Mouse (Mus musculus) layer of hippocampus, adult 2 months (tissue): ENCODE measurements around the gene Btbd11. TPM values are rescaled to one million over a fixed set of nuclear protein-coding genes. Genes with fewer than 3 reads are reported as not detected.
A peak's percentile ranks its signal among the peaks of the same experiment; 100 is the strongest.

Experiments used
- DNase-seq, 2 experiments: peaks; one replicate each; pipeline ENCODE4 v3.0.0; 2022; ENCODE audit warnings: low spot score in 2 of 2
- H3K27ac ChIP-seq: fragments of 200-600 bp; 2 replicates; pipeline ENCODE4 v1.8.1; 2022
- H3K4me3 ChIP-seq: fragments of 200-600 bp; 2 replicates; pipeline ENCODE4 v1.8.1; 2022; ENCODE audit warnings: mild to moderate bottlenecking
- CTCF ChIP-seq: fragments of 200-600 bp; conservative IDR thresholded peaks from 2 replicates; pipeline ENCODE4 v1.8.1; 2022; ENCODE audit warnings: antibody characterized with exemption, mild to moderate bottlenecking, moderate library complexity
- total RNA-seq, 2 experiments: library from RNA; stranded (reverse); gene quantifications; 2 replicates each; pipeline ENCODE4 v1.2.3; 2021

The Btbd11 gene
- total RNA-seq, 2 experiments from 2014 or later: 19.6 to 20.1 TPM

DNA sequence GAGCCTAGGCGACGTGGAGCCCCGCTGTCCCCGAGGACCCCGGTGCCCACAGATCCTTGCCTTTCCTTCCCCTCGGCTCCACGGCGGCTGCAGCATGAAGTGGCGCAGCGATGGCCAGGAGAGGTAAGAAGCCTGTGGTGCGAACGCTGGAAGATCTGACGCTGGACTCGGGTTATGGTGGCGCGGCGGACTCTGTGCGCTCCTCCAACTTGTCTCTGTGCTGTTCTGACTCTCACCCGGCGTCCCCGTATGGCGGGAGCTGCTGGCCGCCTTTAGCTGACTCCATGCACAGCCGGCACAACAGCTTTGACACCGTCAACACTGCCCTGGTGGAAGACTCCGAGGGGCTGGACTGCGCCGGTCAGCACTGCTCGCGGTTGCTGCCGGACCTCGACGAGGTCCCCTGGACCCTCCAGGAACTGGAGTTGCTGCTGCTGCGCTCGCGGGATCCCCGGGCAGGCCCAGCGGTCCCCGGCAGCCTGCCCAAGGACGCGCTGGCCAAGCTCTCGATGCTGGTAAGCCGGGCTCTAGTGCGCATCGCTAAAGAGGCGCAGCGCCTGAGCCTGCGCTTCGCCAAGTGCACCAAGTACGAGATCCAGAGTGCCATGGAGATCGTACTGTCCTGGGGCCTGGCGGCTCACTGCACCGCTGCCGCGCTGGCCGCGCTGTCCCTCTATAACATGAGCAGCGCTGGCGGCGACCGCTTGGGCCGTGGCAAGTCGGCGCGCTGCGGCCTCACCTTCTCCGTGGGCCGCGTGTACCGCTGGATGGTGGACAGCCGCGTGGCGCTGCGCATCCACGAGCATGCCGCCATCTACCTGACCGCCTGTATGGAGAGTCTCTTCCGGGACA is 831 bp downstream of the Btbd11 start:
- Histone ChIP-seq H3K4me3 (peak overlapping the region; percentile 57), H3K27ac (peak overlapping the region; percentile 12; the same call in 1 of the 2 replicates)
- DNase-seq: no peak
- no peak for TF ChIP-seq CTCF

DNA sequence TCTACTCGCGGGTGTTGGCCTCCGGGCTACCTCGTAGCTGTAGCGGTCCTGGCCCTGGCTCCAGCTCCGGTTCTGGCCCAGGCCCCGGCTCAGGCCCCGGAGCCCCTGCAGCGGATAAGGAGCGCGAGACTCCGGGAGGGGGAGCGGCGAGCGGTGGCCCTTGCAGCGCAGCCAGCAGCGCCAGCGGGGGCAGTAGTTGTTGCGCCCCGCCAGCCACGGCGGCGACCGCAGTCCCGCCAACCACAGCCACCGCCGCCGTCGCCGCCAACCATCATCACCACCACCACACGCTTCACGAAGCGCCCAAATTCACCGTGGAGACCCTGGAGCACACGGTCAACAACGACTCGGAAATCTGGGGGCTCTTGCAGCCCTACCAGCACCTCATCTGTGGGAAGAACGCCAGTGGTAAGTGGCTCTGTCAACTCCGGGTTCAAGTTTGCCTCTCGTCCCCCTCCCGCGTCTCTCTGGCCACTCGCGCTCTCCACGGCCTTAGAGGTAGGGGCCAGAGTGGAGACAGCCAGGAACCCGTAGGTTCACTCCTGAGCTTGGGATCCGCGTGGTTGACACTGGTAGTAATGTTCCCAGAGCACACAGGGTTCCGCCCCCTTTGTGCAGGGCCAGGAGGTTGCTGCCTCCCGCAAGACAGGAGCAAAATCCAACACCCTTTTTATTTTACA is 1.6 kb downstream of the Btbd11 start:
- TF ChIP-seq CTCF: no peak
- no peak for DNase-seq
- H3K4me3 ChIP-seq: peak overlapping the region; percentile 57
- no peak overlapping the region for H3K27ac ChIP-seq

DNA sequence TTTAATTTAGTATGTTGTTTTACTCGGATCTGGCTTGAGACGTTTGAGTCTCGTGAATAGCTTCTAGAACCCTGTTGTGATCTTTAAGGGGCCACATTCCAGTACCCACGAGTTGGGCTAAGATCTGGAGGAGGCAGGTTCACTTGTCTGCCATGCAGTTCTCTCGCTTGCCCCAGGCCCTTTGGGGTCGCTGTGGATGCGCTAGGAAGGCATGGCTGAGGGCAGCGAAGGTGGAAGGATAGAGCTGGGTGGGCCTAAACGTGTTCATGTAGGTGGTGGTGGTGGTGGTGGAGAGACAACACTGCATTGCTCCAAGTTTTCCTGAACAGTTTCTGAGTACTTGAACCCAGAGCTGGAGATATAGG is 2.1 kb downstream of the Btbd11 start:
- DNase-seq: no peak
- peak overlapping the region; percentile 57 for H3K4me3 ChIP-seq
- peak; percentile 61 for TF ChIP-seq CTCF
- no peak overlapping the region for H3K27ac ChIP-seq

DNA sequence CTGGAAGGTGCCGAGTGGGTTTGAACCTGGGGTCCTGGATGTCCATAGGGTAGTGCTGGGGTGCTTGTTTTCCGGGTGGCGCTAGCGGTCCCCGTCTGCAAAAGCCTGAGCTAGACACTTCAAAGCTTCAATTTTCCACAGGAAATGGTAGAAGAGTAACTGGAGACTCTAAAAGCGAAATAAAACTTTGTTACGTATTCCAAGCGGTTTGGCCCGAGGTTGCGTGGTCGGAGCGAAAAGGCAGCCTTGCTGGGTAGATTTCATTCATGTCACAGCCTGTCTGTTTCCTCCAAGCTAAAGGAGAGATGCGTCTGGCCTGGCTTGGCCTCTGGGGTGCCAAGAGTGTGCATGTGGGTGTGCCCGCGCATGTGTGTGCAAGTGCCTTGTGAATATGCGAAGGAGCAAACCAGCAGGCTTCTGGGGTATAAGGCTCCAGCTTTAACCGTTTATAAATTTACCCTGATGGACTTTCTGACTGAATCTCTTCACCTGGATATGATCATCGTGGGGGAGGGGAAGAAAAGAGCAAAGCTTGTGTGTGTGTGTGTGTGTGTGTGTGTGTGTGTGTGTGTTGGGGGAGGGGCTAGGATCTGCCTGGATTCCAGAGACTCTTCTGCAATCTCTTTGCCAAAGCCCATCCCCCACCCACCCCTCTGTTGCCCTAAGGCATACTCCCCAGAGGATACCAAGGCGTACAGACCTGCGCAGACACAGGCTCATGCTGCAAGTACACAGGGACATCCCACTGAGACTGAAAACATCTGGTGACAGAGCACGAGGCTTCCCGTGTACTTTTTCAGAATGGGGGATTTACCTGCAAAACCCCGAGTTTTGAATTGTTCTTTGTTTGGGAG is 2.9 kb downstream of the Btbd11 start:
- peak overlapping the region; percentile 4; the same call in 1 of the 2 replicates for H3K4me3 ChIP-seq
- H3K27ac ChIP-seq: no peak overlapping the region
- no peak for DNase-seq
- no peak for TF ChIP-seq CTCF

DNA sequence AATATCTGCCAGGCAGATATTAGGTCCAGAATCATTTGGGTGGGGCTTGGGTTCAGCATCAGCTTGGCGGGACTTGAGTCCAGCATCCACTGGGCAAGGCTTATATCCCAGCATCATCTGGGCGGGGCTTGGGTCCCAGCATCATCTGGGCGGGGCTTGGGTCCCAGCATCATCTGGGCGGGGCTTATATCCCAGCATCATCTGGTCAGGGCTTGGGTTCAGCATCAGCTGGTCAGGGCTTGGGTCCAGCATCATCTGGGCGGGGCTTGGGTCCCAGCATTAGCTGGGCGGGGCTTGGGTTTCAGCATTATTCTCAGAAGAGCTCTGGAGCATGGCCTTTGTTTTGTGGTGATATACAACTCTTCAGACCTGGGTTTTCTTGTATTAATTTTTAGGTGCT is 6.4 kb downstream of the Btbd11 start:
- DNase-seq: no peak
- TF ChIP-seq CTCF: no peak
- Histone ChIP-seq H3K27ac (no peak overlapping the region), H3K4me3 (no peak overlapping the region)

DNA sequence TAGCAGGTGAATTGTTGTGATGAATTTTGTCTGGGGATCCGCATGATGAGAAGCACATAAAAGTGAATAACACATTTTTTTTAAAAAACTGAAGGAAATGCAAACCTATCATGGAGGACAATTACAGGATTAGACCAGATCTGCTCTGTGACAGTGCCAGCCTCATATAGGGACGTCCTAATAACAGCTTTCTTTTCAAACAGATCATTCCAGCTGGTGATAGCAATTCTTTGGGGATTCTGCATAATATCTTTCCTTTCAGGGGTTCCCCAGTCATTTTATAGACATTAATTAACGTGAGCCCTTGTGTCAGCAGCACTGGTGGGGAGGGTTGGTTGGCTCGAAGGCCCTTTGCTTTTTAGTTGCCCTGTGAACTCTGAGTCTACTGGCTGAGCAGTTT is 7.9 kb downstream of the Btbd11 start:
- TF ChIP-seq CTCF: no peak
- no peak for DNase-seq
- no peak overlapping the region for H3K4me3 ChIP-seq
- no peak overlapping the region for H3K27ac ChIP-seq

DNA sequence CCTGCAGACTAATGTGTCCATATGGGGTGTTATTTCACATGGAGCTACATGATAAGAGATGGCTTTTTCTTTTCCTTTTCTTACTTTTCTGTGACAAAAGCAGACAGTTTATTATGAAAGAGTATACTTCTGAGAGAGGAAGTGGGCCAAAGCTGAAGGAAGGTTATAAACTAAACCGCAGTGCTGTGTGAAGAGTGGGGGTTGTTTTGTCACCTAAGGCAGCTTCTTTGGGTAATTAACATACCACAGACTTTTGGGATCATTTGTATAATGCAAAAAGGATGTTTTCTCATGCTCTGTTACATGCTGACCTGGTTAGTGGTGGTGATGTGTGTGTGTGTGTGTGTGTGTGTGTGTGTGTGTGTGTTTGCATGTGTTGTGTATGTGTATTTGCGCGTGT is 24.5 kb downstream of the Btbd11 start:
- no peak for DNase-seq
- no peak for TF ChIP-seq CTCF
- Histone ChIP-seq H3K27ac (no peak overlapping the region), H3K4me3 (no peak overlapping the region)

DNA sequence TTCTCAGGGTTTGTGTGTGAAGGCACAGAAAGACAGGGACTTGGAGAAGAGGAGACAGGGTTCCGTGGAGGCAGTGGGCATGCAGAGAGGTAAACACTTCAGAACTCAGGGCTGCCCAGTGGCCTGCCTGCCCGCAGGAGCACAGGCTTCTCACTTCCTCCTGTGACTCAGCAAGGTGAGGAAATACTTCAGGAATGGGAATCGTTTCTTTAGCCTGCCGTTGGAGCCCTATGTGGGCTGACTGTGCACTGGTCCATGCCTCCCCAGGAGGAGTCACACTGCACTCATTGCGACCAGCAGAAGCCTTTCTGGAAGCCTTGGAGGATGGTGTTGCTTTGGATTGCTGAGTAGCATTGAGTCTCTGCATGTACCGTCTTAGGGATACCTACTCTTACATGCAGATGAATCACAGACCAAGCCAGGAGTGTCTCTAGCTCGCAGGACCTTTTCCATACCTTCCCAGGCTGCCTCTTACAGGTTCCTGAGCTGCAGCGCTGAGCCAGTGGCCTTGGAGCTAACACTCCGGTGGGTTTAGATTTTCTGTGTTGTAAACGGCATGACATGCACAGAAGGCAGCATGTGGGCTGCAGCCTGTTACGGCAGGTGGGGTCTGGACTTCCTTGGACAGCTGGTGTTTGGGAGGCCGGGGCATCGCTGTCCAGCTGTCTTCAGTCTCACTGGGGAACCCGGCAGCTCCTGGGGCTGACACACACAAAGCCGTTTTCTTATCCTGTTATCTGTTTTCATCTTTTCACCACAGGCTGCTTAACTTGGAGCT is 34.4 kb downstream of the Btbd11 start:
- H3K27ac ChIP-seq: no peak overlapping the region
- no peak overlapping the region for H3K4me3 ChIP-seq
- TF ChIP-seq CTCF: no peak
- no peak for DNase-seq

DNA sequence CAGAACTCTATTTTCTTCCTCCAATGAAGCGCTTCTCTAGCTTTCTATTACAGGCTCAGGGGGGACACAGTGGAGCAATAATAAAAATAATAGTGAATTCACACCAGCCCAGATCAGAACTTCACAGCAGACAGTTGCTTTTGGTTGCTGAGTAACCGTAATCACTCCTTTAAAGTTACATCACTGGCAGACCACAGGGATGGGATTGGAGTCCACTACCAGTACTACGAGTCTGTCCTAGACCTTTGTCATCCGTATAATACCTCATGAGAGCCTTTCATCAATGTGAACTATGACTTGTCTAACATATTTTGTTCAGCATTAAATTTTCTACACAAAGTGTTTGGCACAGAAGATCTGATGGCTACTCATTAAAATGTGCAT is 35.0 kb downstream of the Btbd11 start:
- no peak for TF ChIP-seq CTCF
- no peak overlapping the region for H3K27ac ChIP-seq
- H3K4me3 ChIP-seq: no peak overlapping the region
- DNase-seq: no peak

DNA sequence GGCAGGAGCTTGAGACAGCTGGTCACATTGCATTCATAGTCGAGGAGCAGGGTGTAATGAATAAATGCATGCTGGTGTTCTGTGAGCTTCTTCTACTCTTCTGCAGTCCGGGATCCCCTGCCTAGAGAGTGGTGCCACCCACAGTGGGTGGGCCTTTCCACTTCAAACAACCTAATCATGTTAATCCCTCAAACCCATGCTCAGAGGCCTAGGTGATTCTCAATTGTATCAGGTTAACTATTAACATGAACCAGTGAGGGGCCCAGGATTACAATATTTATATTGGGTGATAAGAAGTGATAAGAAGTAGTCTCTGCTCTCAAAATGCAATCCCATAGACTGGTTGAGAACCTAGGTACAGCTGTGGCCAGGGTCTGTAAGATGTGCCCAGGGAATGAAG is 39.1 kb downstream of the Btbd11 start:
- Histone ChIP-seq H3K27ac (no peak overlapping the region), H3K4me3 (no peak overlapping the region)
- DNase-seq: no peak
- no peak for TF ChIP-seq CTCF

DNA sequence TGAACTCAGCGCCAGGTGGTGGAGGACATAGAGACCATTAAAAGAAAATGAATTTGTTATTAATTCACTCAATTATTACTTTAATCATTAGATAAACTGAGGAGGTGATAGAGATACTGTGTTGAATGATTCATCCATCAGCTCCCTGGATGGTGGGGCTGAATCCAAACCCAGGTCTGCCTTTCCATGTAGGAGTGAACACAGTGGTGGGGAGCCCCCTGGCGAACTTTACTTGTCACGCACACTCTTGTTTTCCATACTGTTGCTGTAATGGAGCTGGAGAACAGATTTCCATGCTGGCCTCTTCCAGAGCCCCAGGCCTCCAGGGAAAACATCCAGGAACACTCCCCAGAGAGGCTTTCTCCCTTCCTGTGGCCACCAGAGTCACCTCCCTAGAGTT is 50.6 kb downstream of the Btbd11 start:
- DNase-seq: no peak
- no peak overlapping the region for H3K27ac ChIP-seq
- no peak overlapping the region for H3K4me3 ChIP-seq
- TF ChIP-seq CTCF: peak; percentile 14; the same call in 1 of the 2 replicates

DNA sequence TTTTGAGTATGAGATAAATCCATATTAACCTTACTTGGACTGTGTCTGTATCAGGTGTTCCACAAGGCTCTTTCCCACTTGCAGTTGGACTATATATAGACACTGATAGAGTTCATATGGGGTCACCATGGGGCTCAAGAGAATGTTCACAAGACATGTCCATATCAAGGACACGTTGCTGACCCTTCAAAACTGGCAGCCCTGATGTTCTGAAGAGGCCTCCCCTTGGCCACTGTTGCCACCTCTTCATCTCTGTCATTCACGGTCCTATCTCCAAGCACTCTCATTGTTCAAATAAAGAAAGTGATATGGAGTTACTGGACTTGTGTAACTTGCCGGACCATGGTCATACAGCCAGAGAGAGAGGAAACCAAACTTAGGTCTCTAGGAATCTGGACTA is 56.8 kb downstream of the Btbd11 start:
- no peak for DNase-seq
- H3K4me3 ChIP-seq: no peak overlapping the region
- TF ChIP-seq CTCF: no peak
- H3K27ac ChIP-seq: no peak overlapping the region

DNA sequence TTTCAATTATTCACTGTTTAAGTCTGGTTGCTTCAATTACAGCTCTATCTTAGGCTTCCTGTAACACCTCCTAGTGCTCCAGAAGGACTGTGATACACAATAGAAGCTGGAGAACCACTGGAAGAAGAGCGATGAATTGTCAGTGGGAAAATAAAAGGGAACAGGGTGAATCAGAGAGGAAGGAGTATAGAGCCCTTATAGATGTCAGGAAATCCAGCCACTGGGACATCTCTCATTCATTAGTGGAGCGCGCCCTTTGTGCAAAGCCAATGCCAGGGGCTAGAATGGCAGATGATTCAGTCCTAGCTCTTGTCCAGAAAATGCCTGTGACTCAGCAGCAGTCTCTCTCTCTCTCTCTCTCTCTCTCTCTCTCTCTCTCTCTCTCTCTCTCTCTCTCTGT is 59.3 kb downstream of the Btbd11 start:
- DNase-seq: no peak
- Histone ChIP-seq H3K4me3 (no peak overlapping the region), H3K27ac (no peak overlapping the region)
- TF ChIP-seq CTCF: no peak
